Mouse (Mus musculus): ENCODE results near the gene Homez.

Homez gene

GRCm38 (mm10) chr14:54866936-54867335, 3.8 kb downstream of the Homez start:
- DNase-seq, result no peak

DNA sequence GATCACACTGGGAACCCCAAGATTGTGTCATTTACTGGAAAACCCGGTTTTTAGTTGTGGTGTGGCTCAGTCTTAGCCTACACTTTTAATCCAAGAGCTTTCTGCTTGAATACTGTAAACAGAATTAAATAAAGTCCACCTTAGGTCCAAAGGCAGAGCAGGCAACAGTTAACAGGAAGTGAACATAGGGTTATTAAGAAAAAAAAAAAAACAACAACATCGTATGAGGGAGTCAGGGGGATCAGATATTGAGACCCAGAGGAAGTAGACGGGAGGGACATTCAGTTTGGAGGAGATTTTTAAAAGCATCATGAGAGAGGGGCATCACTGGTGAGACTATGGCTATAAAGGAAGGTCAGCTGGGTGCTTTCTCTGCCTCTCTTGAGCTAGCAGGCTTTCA, 4.5 kb downstream of the Homez start:
- no peak for DNase-seq

- DNase-seq, result no peak
These were observed 5.1 kb downstream of the Homez start for GRCm38 (mm10) chr14:54865626-54866025.

DNA sequence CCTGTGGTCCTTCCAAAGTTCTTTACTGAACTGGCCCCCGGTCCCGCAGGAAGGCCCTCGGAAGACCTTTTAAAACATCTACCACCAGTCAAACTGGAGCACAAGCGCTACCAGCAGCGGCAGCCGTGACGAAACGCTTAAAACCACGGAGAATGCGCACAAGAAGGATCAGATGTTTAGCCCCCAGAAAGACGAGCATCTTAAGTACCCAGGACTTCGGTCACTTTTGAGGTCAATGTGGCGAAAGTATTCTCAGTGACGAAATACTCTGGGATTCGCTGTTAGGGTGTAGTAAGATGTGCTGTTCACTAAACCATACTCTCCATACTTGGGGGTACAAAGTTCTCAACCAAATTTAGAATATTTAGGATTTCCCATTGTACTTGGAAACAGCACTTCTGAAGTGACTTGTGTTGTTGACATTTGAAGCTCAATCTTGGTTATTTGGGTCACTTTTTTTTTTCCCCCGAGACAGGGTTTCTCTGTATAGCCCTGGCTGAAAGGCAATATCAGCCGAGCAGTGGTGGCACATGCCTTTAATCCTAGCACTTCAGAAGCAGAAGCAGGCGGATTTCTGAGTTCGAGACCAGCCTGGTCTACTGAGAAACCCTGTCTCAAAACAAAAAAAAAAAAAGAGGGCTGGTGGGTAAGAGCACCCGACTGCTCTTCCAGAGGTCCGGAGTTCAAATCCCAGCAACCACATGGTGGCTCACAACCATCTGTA, 6.3 kb downstream of the Homez start:
- no peak for DNase-seq

DNA sequence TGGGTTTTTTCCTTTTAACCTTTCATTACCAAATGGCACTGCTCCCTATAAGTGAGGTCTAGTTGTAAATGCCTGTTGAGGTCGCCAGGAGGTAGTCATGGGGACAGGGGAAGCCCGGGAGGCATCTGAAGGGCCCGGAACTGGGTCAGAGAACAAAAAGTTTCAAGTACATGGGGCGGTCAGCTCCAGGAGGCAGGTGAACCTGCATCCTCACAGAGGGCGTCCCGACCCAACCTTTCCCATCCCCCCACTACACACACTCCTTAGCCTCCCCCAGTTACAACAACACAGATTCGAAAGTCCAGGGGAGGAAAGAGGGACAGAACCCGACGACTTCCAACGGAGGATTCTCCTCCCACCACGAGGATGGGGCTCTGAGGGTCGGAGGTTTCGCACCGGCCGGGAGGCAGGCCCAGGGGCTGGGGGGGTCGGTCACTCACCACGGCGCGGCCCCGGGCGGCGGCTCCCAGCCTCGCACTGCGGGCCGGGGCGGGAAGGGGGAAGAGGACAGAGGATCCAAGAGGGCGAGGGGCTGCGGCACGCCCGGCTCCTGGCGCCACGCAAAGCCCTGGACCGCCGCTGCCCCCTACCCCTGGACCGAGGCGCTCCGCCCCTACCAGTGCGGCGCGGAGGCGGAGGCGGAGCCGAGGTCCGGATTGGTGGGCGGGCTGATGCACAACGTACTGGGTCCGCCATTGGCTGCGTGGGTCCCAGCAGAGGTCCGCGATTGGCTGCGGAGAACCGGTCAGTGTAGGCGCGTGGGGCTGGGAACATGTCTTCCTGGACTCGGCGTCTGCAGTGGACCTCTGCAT, 7.1 kb downstream of the Homez start:
- peak; percentile 89 for DNase-seq

- DNase-seq, result peak; percentile 62
These were observed 10.2 kb downstream of the Homez start for GRCm38 (mm10) chr14:54860511-54860910.

DNA sequence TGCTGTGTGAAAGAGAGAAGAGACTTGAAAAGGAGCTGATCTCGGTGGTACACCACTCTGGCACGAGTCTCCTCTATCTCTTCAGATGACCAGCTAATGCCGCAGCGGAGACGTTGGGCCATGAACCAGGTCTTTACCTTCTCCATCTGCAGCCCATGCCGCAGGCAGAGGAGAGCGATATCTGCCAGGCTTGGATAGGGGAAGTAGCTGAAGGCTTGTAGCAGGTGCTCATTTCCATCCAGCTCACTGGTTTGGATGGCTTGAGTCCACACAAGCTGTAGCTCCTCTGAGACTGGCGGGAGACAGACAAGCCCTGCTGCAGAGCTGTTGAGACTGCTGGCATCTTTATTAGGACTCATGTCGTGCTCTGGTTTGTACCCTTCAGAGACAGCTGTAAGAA, 12.9 kb downstream of the Homez start:
- peak; percentile 61 for DNase-seq

DNA sequence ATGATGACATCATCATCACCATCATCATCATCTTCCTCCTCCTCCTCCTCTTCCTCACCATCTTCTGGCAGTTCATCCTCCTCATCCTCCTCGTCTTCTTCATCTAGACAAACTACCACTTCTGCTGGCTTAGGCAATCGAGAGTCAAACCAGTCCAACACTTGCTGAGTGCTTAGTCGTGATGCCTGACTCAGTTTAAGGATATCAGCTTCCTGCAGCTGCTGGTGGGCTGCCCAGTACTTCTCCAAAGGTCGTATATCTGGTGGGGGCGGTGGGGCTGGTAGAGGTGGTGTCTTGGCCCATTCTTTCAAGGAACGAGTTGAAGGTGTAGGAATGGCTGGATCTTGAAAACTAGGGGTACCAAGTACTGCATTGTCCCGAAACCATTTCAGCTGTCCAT, 14.1 kb downstream of the Homez start:
- no peak for DNase-seq

DNA sequence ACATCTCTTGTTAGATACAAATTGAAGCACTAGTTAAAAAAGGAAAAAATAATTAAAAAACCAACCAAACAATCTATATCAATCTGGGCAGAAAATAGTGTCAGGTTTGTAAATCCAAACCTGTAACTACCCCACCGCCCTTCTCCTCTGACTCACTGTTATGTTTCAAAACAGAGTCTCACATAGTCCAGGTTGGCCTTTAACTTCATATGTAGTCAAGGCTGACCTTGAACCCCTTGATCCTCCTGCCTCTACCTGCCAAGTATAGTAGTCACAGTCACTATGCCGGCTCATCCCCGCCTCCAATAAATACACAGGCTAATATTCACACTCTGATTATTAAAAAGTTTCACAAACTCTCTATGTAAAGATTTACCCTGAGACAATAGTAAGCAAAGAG, 15.0 kb downstream of the Homez start:
- no peak for DNase-seq

- DNase-seq, result no peak
These were observed 27.3 kb downstream of the Homez start for GRCm38 (mm10) chr14:54843461-54843860.

DNA sequence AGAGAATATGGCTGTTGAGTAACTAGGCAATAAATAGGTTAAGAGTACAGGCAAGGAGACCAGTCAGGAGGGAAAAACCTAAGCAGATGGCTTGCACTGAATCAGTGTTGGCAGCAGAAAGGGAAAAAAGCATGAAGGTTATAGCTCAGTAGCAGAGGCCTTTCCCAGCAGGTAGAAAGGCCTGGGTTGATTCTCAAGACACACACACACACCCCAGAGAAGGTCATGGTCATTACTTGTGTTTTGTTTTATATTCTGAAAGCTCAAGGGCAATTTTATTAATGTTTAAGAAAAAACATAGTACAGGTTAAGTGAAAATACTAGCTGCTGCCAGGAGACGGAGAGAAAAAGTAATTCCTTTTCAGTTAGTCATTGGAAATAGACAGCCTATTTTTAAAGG, 47.0 kb downstream of the Homez start:
- DNase-seq, result no peak

DNA sequence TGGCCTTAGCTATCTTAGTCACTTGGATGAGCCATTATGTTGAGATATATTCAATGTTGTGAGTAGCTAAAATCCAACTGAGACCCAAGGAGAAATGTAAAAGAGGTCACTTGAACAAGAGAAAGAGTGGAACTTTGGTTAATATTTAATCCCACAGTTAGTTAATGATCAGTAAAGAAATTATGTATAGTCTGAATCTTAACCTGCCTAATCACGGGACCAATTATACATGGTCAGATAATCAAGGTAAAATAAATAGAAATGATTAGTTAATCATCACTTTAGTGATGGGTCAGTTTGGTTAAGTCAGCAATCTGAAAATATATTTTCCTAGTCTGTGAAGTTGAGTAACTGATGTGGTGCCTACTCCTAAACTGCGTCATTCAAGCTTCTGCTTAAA, 48.5 kb downstream of the Homez start:
- no peak for DNase-seq

- DNase-seq, result peak; percentile 44
These were observed 53.0 kb downstream of the Homez start for GRCm38 (mm10) chr14:54817791-54818190.

DNA sequence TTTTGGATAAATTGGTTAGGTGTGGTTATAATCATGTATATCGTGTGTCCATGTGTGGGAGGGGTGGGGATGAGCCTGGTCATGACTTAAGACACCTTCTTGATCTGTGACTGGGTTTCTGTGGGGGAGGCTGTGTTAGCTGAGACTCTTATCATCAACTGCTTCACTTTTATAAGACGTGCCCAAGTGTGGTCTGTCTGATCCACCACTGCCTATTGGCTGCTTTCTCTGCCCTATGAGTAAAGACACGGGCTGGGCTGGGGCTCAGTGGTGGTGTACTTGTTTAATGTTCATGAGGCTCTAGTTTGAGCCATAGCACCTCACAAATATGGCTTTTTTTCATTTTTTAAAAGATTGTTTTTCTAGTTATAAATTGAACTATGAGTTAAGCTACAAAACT, 55.0 kb downstream of the Homez start:
- no peak for DNase-seq

- DNase-seq, result no peak
These were observed 56.8 kb downstream of the Homez start, which contains the start of gene Rnf212b for GRCm38 (mm10) chr14:54813991-54814390. Gene Rnf212b, plus strand, starts transcription at chr14:54814141.

- no peak for DNase-seq
These were observed 61.1 kb downstream of the Homez start for GRCm38 (mm10) chr14:54809668-54810033.

- no peak for DNase-seq
These were observed 61.8 kb downstream of the Homez start for GRCm38 (mm10) chr14:54808718-54809667.

DNA sequence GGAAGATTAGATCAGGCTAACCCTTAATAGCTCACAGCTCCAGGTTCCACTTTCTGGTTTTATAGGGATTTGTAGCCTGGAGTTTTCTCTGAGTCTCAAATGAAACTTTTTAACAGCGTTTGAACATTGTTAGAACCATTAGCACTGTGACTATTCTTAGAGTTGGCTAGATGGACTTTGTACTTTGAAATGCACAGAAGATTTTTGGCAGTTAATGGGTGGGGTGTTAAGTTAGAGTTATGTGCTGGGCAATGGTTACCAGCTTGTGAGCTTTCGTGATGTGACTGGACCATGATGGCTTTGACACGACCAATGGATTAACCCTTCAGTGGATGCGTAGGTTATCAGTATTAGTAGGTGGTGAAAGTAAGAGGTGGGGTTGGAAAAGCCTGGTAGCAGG, 64.6 kb downstream of the Homez start:
- DNase-seq, result no peak
